Mouse (Mus musculus) hindbrain, embryonic 16.5 days (tissue): Measurements from ENCODE around the gene Lrrc7. TPM values are rescaled to one million over a fixed set of nuclear protein-coding genes. Genes with fewer than 3 reads are reported as not detected.

Source experiments
- ATAC-seq: fragments of 200-750 bp; cut with Nextera tagmentation; 2 replicates; pipeline ENCODE4 v1.8.0; 2017; ENCODE audit warnings: moderate TSS enrichment, moderate library complexity
- H3K27ac ChIP-seq: fragments of 300-500 bp; sonication (generic); 2 replicates; pipeline ENCODE4 v1.5.1; 2014; ENCODE audit warnings: low read depth, mild to moderate bottlenecking, control low read depth, low read length, moderate library complexity
- H3K27me3 ChIP-seq: fragments of 300-500 bp; sonication (generic); replicated peaks from 2 replicates; pipeline ENCODE4 v1.6.1; 2014; ENCODE audit warnings: low read length; ENCODE audit not compliant: control insufficient read depth, insufficient read depth
- H3K36me3 ChIP-seq: fragments of 300-500 bp; sonication (generic); 2 replicates; pipeline ENCODE4 v1.6.1; 2014; ENCODE audit warnings: mild to moderate bottlenecking, low read length, moderate library complexity, mixed read lengths; ENCODE audit not compliant: control insufficient read depth, insufficient read depth
- H3K4me1 ChIP-seq: fragments of 300-500 bp; sonication (generic); 2 replicates; pipeline ENCODE4 v1.6.1; 2014; ENCODE audit warnings: low read depth, low read length; ENCODE audit not compliant: control insufficient read depth, insufficient read depth
- H3K4me2 ChIP-seq: fragments of 300-500 bp; sonication (generic); 2 replicates; pipeline ENCODE4 v1.6.1; 2014; ENCODE audit warnings: mild to moderate bottlenecking, low read length, control low read depth, moderate library complexity
- H3K4me3 ChIP-seq: fragments of 300-500 bp; sonication (generic); 2 replicates; pipeline ENCODE4 v1.5.1; 2014; ENCODE audit warnings: mild to moderate bottlenecking, low read length, control low read depth, moderate library complexity
- H3K9ac ChIP-seq: fragments of 300-500 bp; sonication (generic); 2 replicates; pipeline ENCODE4 v1.6.1; 2014; ENCODE audit warnings: low read depth, mild to moderate bottlenecking, control low read depth, low read length, moderate library complexity
- H3K9me3 ChIP-seq: fragments of 300-500 bp; sonication (generic); 2 replicates; pipeline ENCODE4 v1.6.1; 2014; ENCODE audit warnings: mild to moderate bottlenecking, low read length, moderate library complexity; ENCODE audit not compliant: control insufficient read depth
- WGBS: fragments of 180-500 bp; shearing (Covaris S2); extraction: QIAGEN DNeasy Blood & Tissue Kit; methylation state at CpG from one replicate; pipeline ENCODE4 v1.1.7; 2014; 5-methylcytosine and 5-hydroxymethylcytosine counted together
- polyA plus RNA-seq: library from polyadenylated mRNA; unstranded; fragments of >200 nt; fragmentation: Nextera tagmentation; extraction: Ambion mirVana; gene quantifications from 2 replicates; pipeline ENCODE4 v1.2.1, GENCODE M21; 2015

The Lrrc7 gene
- polyA plus RNA-seq, 1 experiment from 2014 or later = 10.7 TPM

DNA sequence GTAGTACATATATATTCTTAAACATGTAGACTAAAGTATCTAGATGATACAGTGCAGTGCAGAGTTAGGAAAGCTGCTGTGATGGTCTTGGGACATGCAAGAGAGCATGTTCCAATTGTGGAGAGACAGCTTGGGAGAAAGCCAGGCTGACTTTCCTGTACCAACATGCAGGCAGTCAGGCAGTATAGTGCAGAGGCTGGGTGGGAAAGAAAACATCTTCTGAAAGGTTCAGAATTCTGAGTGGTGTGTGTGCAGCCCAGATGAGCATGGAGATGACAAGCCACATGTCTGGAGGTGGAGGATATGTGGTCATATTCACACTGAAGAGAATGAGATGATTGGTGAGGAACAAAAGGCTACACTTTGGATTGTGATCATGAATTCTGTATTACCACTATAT is 254.6 kb downstream of the Lrrc7 start:
- Histone ChIP-seq H3K4me3 (no peak overlapping the region), H3K27ac (no peak overlapping the region), H3K4me2 (no peak overlapping the region), H3K4me1 (no peaks in the 10 kb centered on the region), H3K36me3 (no peaks in the 10 kb centered on the region), H3K9me3 (no peaks in the 10 kb centered on the region), H3K9ac (no peak overlapping the region), H3K27me3 (no peaks in the 10 kb centered on the region)
- no peak for ATAC-seq

DNA sequence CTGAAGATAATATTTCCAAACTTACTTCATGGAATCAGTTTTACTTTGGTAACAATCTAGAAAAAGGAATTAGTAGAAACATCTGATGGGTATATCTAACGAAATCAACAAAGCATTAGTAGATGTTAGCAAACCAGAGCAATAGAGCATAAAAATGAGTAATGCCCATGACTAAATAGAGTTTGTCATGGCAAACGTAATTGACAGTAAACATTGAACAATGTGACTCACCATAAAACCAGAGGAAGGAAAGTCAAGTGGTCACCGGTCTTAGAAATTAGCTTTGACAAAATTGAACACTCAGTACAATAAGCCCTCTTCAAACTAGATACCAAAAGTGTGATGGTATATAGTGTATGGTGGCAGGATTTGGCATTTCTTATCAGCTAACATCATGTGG is 263.3 kb downstream of the Lrrc7 start:
- no peak overlapping the region for H3K9ac ChIP-seq
- no peak overlapping the region for H3K4me2 ChIP-seq
- 79% methylated on average over 3 of the region's 3 CpGs for WGBS
- H3K4me3 ChIP-seq = no peak overlapping the region
- H3K9me3 ChIP-seq = no peaks in the 10 kb centered on the region
- H3K27me3 ChIP-seq = no peaks in the 10 kb centered on the region
- H3K36me3 ChIP-seq = no peaks in the 10 kb centered on the region
- H3K4me1 ChIP-seq = no peaks in the 10 kb centered on the region
- no peak for ATAC-seq
- H3K27ac ChIP-seq = no peak overlapping the region

DNA sequence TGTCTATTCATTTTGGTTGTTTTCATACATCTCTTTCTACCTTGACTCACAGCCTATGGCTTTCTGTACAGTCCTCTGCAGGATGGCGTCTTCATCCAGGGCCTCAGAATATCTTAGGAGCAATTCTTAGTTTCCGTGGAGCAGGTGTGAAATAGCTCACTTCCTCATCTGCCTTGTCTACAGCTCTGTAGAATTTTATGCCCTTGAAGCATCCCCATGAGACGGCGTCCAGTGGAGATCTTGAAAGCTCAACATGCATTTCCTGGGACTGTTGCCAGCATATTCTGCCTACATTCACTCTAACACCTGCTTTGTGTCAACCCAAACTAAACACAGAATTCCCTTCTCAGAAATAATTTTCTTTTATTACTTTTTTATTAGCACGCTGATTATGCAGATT is 267.0 kb downstream of the Lrrc7 start:
- H3K4me1 ChIP-seq = no peaks in the 10 kb centered on the region
- H3K4me2 ChIP-seq = no peak overlapping the region
- ATAC-seq = peak; percentile 80
- no peak overlapping the region for H3K27ac ChIP-seq
- H3K36me3 ChIP-seq = no peaks in the 10 kb centered on the region
- no peaks in the 10 kb centered on the region for H3K27me3 ChIP-seq
- H3K9ac ChIP-seq = no peak overlapping the region
- no peaks in the 10 kb centered on the region for H3K9me3 ChIP-seq
- no peak overlapping the region for H3K4me3 ChIP-seq
- WGBS = 55% methylated on average over 5 of the region's 5 CpGs

DNA sequence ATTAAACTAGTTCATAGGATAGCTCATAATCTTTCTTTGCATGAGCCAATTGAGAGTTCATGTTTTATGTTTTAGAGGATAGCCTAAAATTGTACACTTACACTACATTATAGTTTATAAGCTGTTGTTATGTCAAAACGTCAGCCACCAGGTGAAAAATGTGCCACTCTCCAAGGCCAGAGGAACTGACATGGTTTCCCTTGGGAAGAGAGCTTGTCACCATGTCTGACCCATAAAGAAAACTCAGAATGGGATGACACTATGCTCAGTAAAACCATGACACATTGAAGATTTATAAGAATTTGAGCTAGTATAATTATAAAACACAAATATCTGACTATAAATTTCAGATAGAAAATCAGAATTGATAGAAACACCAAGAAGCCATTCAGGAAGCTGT is 277.6 kb downstream of the Lrrc7 start:
- no peaks in the 10 kb centered on the region for H3K27me3 ChIP-seq
- WGBS = 61% methylated on average over 1 of the region's 1 CpGs
- 0 out of 2 replicates have a peak, but pooled peaks cover 2% of the 10 kb centered on the region for H3K36me3 ChIP-seq
- no peak overlapping the region for H3K9ac ChIP-seq
- no peak overlapping the region for H3K27ac ChIP-seq
- no peaks in the 10 kb centered on the region for H3K9me3 ChIP-seq
- ATAC-seq = no peak
- no peak overlapping the region for H3K4me2 ChIP-seq
- no peaks in the 10 kb centered on the region for H3K4me1 ChIP-seq
- no peak overlapping the region for H3K4me3 ChIP-seq

DNA sequence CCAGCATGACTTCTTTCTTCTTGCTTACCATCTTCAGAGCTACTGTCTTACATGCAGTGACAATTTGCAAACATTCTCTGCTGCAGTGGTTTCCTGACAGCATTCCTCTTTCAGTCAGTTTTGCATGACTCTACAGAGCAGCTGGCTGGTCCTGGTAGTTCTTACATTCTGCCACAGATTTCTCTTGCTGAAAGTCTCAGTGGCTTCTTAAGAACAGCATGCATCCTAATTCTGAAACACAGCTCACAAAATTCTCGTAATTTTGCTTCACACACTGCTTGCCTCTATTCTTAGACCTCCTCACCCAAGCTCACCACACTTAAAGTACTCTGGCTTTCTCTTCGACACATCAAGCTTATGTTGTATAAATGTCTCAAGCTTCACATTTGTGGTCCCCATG is 283.4 kb downstream of the Lrrc7 start:
- H3K36me3 ChIP-seq = no peaks in the 10 kb centered on the region
- no peaks in the 10 kb centered on the region for H3K27me3 ChIP-seq
- no peak overlapping the region for H3K4me2 ChIP-seq
- no peak overlapping the region for H3K27ac ChIP-seq
- 82% methylated on average over 2 of the region's 2 CpGs for WGBS
- no peak overlapping the region for H3K4me3 ChIP-seq
- no peak for ATAC-seq
- H3K9ac ChIP-seq = no peak overlapping the region
- no peaks in the 10 kb centered on the region for H3K4me1 ChIP-seq
- no peaks in the 10 kb centered on the region for H3K9me3 ChIP-seq

DNA sequence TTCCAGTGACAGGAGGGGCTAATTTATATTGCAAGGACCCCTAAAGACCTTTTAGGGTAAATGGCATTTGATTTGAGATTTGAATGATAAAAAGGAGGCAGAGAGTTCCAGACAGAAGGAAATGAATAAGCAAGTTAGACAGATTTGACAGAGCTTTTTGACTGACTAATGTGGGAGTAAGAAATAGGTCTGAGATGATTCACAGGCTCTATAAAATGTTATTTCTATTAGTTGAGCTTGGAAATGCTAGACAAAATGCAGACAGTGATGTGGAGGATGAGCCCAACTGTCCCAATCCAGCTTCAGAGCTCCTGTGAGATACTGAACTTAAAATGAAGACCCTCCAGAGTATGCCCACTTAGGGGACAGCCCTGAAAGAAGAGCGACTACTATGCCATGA is 289.3 kb downstream of the Lrrc7 start:
- H3K4me3 ChIP-seq = no peak overlapping the region
- no peaks in the 10 kb centered on the region for H3K36me3 ChIP-seq
- H3K27me3 ChIP-seq = no peaks in the 10 kb centered on the region
- no peak for ATAC-seq
- WGBS = 100% methylated on average over 1 of the region's 1 CpGs
- no peaks in the 10 kb centered on the region for H3K4me1 ChIP-seq
- H3K9me3 ChIP-seq = no peaks in the 10 kb centered on the region
- no peak overlapping the region for H3K4me2 ChIP-seq
- no peak overlapping the region for H3K27ac ChIP-seq
- H3K9ac ChIP-seq = no peak overlapping the region

DNA sequence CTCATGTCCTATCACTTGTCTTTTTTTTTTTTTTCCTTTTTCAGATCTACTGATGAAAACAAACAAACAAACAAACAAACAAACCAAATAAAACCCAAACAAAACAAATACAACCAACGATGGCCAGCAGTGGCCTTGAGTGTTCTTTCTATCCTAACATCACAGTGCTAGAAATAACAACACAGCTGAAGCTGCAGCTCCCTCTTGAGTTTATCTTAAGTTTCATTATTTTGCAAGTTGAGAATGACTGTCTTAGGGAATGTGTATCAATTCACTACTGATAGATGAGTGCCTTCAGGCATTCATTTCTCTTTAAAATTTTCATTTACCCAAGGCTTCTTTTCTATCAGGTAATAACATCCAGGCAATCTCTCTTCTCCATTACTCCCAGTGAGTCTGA is 291.1 kb downstream of the Lrrc7 start:
- H3K27me3 ChIP-seq = no peaks in the 10 kb centered on the region
- H3K27ac ChIP-seq = no peak overlapping the region
- no peaks in the 10 kb centered on the region for H3K9me3 ChIP-seq
- ATAC-seq = no peak
- no peaks in the 10 kb centered on the region for H3K36me3 ChIP-seq
- H3K9ac ChIP-seq = no peak overlapping the region
- H3K4me2 ChIP-seq = no peak overlapping the region
- no peaks in the 10 kb centered on the region for H3K4me1 ChIP-seq
- H3K4me3 ChIP-seq = no peak overlapping the region
- WGBS = 84% methylated on average over 1 of the region's 1 CpGs

DNA sequence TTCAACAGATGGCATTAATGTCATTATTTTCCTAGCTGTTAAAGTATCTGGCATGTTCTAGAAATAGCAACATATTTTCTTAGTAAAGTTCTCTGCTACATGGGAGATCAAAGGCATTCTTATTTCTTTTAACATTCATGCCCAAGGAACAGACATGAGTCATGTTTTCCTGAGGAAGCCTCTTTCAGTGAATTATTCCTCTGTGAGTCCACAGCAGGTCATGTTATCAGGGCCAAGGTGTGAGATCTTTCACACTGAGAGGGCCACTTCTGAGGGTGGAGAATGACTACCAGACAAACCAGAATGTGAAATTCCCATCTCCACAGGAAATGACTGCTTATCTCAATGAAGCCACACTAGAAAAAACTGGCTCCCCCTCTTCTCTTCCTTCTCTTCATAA is 309.4 kb downstream of the Lrrc7 start:
- H3K9ac ChIP-seq = no peak overlapping the region
- no peak for ATAC-seq
- H3K36me3 ChIP-seq = no peaks in the 10 kb centered on the region
- no peaks in the 10 kb centered on the region for H3K27me3 ChIP-seq
- no peak overlapping the region for H3K27ac ChIP-seq
- H3K4me1 ChIP-seq = no peaks in the 10 kb centered on the region
- H3K4me2 ChIP-seq = no peak overlapping the region
- no peaks in the 10 kb centered on the region for H3K9me3 ChIP-seq
- H3K4me3 ChIP-seq = no peak overlapping the region

DNA sequence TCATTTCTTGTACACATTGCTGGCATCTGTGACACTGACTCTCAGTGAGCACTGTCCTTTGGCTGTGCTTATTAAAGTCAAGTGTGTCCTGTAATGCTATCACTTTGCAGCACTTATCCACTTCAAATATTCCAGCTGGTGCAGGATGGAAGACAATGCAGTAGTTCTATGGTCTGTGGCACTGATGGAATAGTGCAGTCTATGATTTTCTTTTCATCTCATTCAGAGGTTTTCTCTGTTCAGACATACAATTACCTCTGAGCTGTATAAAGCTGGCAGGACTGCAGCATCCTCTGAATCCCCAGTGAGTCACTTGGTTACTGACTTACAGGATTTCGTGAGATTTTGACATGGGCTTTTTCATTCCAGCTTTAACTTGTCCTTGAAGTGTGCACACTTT is 314.3 kb downstream of the Lrrc7 start:
- H3K4me1 ChIP-seq = no peaks in the 10 kb centered on the region
- H3K4me2 ChIP-seq = no peak overlapping the region
- WGBS = 68% methylated on average over 1 of the region's 1 CpGs
- H3K27me3 ChIP-seq = no peaks in the 10 kb centered on the region
- H3K4me3 ChIP-seq = no peak overlapping the region
- H3K27ac ChIP-seq = no peak overlapping the region
- no peaks in the 10 kb centered on the region for H3K9me3 ChIP-seq
- no peak overlapping the region for H3K9ac ChIP-seq
- ATAC-seq = no peak
- no peaks in the 10 kb centered on the region for H3K36me3 ChIP-seq

DNA sequence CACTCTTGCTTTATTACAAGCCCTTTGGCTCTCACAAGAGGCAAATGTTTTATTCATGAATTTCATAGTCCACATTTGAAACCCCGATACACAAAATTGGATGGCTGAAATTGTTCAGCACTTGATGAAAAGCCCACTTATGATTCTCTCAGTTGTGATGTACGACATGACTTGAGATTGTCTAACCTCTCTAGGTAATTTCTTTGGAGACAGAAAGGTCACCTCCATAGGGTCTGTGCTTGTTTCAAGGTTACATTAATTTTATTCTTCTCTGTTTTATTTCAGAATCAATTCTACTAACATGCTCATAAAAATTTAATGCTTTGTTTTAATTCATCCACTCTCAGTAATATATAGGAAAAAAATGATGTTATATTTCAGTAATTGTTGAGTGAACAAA is 351.4 kb downstream of the Lrrc7 start:
- Histone ChIP-seq H3K4me2 (no peak overlapping the region), H3K9ac (no peak overlapping the region), H3K27ac (no peak overlapping the region), H3K4me3 (no peak overlapping the region), H3K4me1 (no peaks in the 10 kb centered on the region), H3K36me3 (no peaks in the 10 kb centered on the region), H3K27me3 (no peaks in the 10 kb centered on the region), H3K9me3 (no peaks in the 10 kb centered on the region)
- 49% methylated on average over 2 of the region's 2 CpGs for WGBS
- no peak for ATAC-seq
